Mouse (Mus musculus) hindbrain, embryonic 15.5 days (tissue): ENCODE measurements around the gene Spa17. TPM values are rescaled to one million over a fixed set of nuclear protein-coding genes. Genes with fewer than 3 reads are reported as not detected.
A peak's percentile ranks its signal among the peaks of the same experiment; 100 is the strongest.

ENCODE experiments used
- ATAC-seq: fragments of 200-750 bp; cut with Nextera tagmentation; 2 replicates; pipeline ENCODE4 v1.8.0; 2017; ENCODE audit warnings: low read depth, moderate number of reproducible peaks, moderate TSS enrichment; ENCODE audit not compliant: low FRiP score
- H3K27ac ChIP-seq: fragments of 300-500 bp; sonication (generic); replicated peaks from 2 replicates; pipeline ENCODE4 v1.5.1; 2015; ENCODE audit warnings: mild to moderate bottlenecking, inconsistent platforms
- H3K27me3 ChIP-seq: fragments of 300-500 bp; sonication (generic); 2 replicates; pipeline ENCODE4 v1.6.1; 2015; ENCODE audit warnings: control low read depth, inconsistent platforms
- H3K36me3 ChIP-seq: fragments of 300-500 bp; sonication (generic); 2 replicates; pipeline ENCODE4 v1.6.1; 2015; ENCODE audit warnings: control low read depth, inconsistent platforms
- H3K4me1 ChIP-seq: fragments of 300-500 bp; sonication (generic); replicated peaks from 2 replicates; pipeline ENCODE4 v1.6.1; 2015; ENCODE audit warnings: control low read depth, inconsistent platforms
- H3K4me2 ChIP-seq: fragments of 300-500 bp; sonication (generic); 2 replicates; pipeline ENCODE4 v1.6.1; 2015; ENCODE audit warnings: moderate library complexity, mild to moderate bottlenecking, inconsistent platforms
- H3K4me3 ChIP-seq: fragments of 300-500 bp; sonication (generic); 2 replicates; pipeline ENCODE4 v1.5.1; 2015; ENCODE audit warnings: mild to moderate bottlenecking, inconsistent platforms
- H3K9ac ChIP-seq: fragments of 300-500 bp; sonication (generic); 2 replicates; pipeline ENCODE4 v1.6.1; 2015; ENCODE audit warnings: inconsistent platforms
- H3K9me3 ChIP-seq: fragments of 300-500 bp; sonication (generic); 2 replicates; pipeline ENCODE4 v1.6.1; 2016; ENCODE audit warnings: control low read depth, inconsistent platforms
- WGBS: fragments of 180-500 bp; shearing (Covaris S2); methylation state at CpG from one replicate; pipeline ENCODE4 v1.1.7; 2015; 5-methylcytosine and 5-hydroxymethylcytosine counted together
- polyA plus RNA-seq: library from polyadenylated mRNA; unstranded; fragments of >200 nt; fragmentation: Nextera tagmentation; extraction: Ambion mirVana; gene quantifications from 2 replicates; pipeline ENCODE4 v1.2.1, GENCODE M21; 2015

Spa17 gene
- polyA plus RNA-seq, 1 experiment from 2014 or later = 11.2 TPM

DNA sequence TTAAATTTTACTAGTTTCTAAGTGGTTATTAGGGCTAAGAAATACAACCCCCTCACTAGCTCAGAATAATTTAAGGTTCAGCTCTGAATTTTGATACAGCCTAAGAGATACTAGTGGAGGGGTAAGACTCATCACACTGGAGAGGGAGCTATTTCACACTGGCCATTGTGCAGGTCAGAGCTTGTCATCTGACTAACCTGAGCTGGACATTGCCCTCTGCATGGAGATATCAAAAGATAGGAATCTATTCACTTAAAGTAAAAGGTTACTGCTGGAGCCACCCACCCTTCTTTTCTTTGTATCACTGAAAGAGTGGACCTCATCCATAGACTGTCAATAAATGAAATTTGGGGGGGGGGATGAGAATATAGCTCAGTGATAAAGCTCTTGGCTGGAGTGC, 794 bp upstream of the Spa17 start:
- no peaks in the 10 kb centered on the region for H3K9me3 ChIP-seq
- no peak overlapping the region for H3K9ac ChIP-seq
- H3K4me2 ChIP-seq = peak overlapping the region; percentile 61
- ATAC-seq = peak; percentile 19; the same call in 1 of the 2 replicates
- H3K27me3 ChIP-seq = no peaks in the 10 kb centered on the region
- no peak overlapping the region for H3K27ac ChIP-seq
- no peak overlapping the region for H3K4me3 ChIP-seq
- peaks cover 14% of the 10 kb centered on the region for H3K4me1 ChIP-seq
- no peaks in the 10 kb centered on the region for H3K36me3 ChIP-seq

DNA sequence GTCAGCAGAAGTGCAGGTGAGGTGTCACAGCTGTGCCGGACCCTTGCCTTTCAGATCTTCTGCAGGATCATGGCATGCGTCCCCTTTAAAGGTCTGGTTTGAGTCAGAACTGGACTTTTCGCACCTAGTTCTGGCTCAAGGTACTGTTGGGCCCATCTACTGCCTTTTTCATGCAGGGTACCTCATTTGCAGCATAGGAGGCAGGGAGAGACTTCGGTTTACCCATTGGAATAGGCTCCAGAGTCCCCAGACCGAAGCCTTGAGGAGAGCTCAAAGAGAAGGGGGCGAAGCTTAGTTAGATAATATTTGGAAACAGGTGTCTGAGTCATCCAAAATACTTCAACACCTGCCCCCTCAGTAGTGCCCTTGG, 374 bp upstream of the Spa17 start:
- peak overlapping the region; percentile 61 for H3K4me2 ChIP-seq
- H3K4me1 ChIP-seq = peaks cover 14% of the 10 kb centered on the region
- H3K27ac ChIP-seq = peak overlapping the region; percentile 82
- WGBS = 23% methylated on average over 6 of the region's 6 CpGs
- no peaks in the 10 kb centered on the region for H3K36me3 ChIP-seq
- peak overlapping the region; percentile 50 for H3K4me3 ChIP-seq
- H3K27me3 ChIP-seq = no peaks in the 10 kb centered on the region
- peak; percentile 75; the same call in 1 of the 2 replicates for ATAC-seq
- peak overlapping the region; percentile 67 for H3K9ac ChIP-seq
- H3K9me3 ChIP-seq = no peaks in the 10 kb centered on the region

DNA sequence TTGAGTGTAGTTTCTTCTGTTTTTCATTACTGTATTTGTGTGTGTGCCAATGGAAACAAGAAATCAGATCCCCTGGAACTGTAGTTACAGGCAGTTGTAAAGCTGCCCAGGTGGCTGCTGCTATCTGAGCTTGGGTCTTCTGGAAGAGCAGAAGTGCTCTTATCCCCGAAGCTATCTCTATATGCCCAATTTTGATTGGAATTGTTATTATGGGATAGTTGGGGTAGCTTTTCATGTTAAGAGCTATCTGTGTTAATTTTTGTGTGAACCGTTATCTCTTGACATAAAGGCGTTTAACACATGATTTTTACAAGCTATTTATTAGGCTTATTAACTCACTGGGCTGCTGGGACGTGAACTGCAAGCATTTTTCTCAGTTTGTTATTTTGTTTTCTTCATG, 4.0 kb downstream of the Spa17 start:
- H3K4me1 ChIP-seq = peaks cover 14% of the 10 kb centered on the region
- WGBS = 75% methylated on average over 4 of the region's 4 CpGs

DNA sequence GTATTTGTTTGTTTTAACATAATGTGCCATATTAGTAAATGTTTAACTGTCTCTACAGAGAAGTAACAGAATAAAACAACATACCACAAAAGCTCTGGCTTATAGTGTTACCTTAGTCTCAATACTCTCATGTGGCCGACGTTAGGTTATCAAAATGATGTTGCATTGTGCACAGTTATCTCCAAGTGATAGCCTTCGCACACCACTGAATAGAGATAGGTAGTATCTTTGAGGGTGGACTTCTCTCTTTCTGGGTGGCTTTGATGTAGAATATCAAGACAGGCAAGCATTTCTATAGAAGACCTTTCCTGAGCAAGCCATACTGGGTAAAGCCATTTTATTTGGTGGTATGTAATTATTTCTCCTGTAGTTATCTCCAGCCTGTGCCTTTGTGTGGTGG, 8.4 kb downstream of the Spa17 start:
- WGBS = 93% methylated on average over 3 of the region's 3 CpGs
- no peaks in the 10 kb centered on the region for H3K27me3 ChIP-seq
- H3K36me3 ChIP-seq = no peaks in the 10 kb centered on the region
- H3K9me3 ChIP-seq = no peaks in the 10 kb centered on the region
- H3K4me3 ChIP-seq = no peak overlapping the region
- no peak for ATAC-seq
- no peak overlapping the region for H3K27ac ChIP-seq
- no peak overlapping the region for H3K4me2 ChIP-seq
- no peak overlapping the region for H3K9ac ChIP-seq
- no peaks in the 10 kb centered on the region for H3K4me1 ChIP-seq

More for the DNA sequence above, 4.0 kb downstream of the Spa17 start:
- H3K27ac ChIP-seq = no peak overlapping the region
- no peak overlapping the region for H3K4me2 ChIP-seq
- no peaks in the 10 kb centered on the region for H3K36me3 ChIP-seq
- no peaks in the 10 kb centered on the region for H3K27me3 ChIP-seq
- ATAC-seq = no peak
- H3K4me3 ChIP-seq = no peak overlapping the region
- H3K9me3 ChIP-seq = no peaks in the 10 kb centered on the region
- H3K9ac ChIP-seq = no peak overlapping the region

DNA sequence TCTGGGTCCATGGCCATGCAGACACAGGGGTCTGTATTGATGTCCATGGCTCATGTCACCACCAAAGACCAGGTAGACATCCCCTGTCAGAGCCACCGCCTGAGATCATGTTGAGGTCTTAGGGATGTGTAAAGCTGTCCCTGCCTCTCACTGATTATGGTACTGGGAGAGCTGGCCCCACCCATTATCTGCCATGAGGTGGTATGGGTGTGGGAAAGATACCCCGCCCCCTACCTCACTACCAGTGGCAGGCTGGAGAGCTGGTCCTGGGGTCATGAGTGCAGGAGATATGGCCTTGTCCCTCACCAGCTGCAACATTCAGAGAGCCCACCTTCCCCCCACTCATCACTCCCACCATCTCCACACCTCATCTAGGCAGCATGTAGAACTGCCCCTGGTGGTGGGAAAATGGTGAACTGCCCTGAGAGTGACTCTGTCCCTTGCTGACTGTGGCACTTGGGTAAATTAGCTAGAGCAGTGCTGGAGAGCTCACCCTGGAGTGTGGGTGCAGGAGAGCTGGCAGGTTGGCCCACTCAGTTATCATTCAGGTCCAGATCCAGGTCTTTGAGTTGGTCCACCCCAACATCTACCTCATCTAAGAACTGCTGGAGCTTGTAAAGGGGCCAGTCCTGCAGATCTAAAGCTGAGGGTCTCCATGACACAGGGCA, 12.8 kb downstream of the Spa17 start:
- no peak overlapping the region for H3K4me3 ChIP-seq
- 100% methylated on average over 2 of the region's 2 CpGs for WGBS
- H3K4me1 ChIP-seq = no peaks in the 10 kb centered on the region
- H3K9ac ChIP-seq = no peak overlapping the region
- H3K36me3 ChIP-seq = no peaks in the 10 kb centered on the region
- no peak overlapping the region for H3K4me2 ChIP-seq
- no peak overlapping the region for H3K27ac ChIP-seq
- no peak for ATAC-seq
- no peaks in the 10 kb centered on the region for H3K27me3 ChIP-seq
- H3K9me3 ChIP-seq = no peaks in the 10 kb centered on the region

DNA sequence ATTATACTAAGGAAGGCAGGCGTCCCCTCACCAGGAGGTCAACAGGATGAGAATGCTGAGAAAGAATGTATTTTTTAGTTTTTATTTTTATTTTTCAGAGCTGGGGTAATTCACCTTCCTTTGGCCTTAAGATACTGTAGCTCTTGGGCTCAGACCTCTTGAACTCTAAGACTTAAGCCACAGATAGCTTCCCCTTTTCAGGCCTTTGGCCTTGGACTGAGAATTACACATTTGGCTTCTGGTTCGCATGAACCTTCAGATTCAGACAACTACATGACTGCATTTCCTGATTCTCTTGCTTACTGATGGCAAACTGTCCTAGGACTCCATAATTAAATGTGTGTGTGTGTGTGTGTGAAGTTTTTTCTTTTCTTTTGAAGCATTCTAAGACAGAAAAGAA, 14.9 kb downstream of the Spa17 start:
- 91% methylated on average over 2 of the region's 2 CpGs for WGBS
- H3K27me3 ChIP-seq = no peaks in the 10 kb centered on the region
- no peak overlapping the region for H3K27ac ChIP-seq
- no peak for ATAC-seq
- H3K4me3 ChIP-seq = no peak overlapping the region
- no peaks in the 10 kb centered on the region for H3K9me3 ChIP-seq
- no peak overlapping the region for H3K9ac ChIP-seq
- H3K36me3 ChIP-seq = no peaks in the 10 kb centered on the region
- no peak overlapping the region for H3K4me2 ChIP-seq
- H3K4me1 ChIP-seq = no peaks in the 10 kb centered on the region

DNA sequence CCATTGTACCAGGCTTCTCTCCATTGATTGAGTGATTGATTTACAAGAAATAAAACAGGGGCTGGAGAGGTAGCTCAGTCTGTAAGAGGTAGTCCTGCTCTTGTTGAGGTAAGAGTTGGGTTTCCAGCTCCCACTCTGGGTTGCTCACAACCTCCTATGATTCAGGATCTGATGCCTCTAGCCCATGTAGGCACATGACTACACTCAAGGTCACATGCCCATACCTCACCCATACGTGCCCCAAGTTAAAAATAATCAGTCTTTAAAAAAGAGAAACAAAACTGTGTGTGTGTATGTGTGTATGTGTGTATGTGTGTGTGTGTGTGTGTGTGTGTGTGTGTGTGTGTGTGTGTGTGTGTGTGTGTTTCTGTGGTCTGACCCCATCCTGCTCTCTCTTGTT, 18.0 kb downstream of the Spa17 start:
- Histone ChIP-seq H3K36me3 (no peaks in the 10 kb centered on the region), H3K4me1 (no peaks in the 10 kb centered on the region), H3K4me2 (no peak overlapping the region), H3K9ac (no peak overlapping the region), H3K9me3 (no peaks in the 10 kb centered on the region), H3K27ac (no peak overlapping the region), H3K27me3 (no peaks in the 10 kb centered on the region), H3K4me3 (no peak overlapping the region)
- no peak for ATAC-seq
- WGBS = 79% methylated on average over 1 of the region's 1 CpGs

DNA sequence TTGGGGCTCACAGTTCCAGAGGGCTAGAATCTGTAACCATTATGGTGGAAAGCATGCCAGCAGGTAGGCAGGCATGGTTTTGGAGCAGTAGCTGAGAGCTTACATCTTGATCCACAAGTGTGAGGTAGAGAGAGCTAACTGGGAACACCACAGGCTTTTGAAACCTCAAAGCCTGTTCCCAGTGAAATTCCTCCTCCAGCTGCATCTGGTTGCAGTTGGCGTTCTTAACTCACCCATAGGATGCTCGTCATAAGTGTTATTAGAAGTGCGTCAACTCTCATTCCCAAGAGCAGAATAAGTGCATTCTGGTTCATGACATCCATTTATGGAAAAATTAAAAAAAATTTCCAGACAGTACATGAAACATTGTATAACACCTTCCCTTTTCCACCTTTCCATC, 19.8 kb downstream of the Spa17 start:
- Histone ChIP-seq H3K4me1 (no peaks in the 10 kb centered on the region), H3K36me3 (no peaks in the 10 kb centered on the region), H3K4me3 (no peak overlapping the region), H3K9me3 (no peaks in the 10 kb centered on the region), H3K9ac (no peak overlapping the region), H3K4me2 (no peak overlapping the region), H3K27me3 (no peaks in the 10 kb centered on the region), H3K27ac (no peak overlapping the region)
- no peak for ATAC-seq
- 87% methylated on average over 3 of the region's 3 CpGs for WGBS

DNA sequence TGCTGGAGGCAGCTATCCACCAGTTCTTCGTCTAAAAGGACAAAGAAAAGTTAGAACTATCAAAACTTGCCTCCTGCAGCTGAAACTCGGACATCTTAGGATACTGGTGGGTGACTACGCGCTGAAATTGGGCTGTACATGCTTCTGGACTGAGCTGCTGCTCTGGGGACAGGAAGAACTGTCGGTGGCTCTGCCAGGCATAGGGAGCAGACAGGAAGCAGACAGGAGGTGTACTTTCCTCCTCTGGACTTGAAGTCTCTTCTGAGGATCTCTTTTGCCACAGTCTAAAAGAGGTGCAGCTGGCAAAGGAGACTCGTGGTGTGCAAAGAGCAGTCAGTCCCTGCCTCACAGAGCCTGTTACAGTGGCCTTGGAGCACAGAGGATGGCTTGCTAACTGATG, 20.9 kb downstream of the Spa17 start:
- no peaks in the 10 kb centered on the region for H3K9me3 ChIP-seq
- H3K36me3 ChIP-seq = no peaks in the 10 kb centered on the region
- no peak overlapping the region for H3K9ac ChIP-seq
- H3K4me3 ChIP-seq = no peak overlapping the region
- ATAC-seq = no peak
- no peak overlapping the region for H3K27ac ChIP-seq
- no peaks in the 10 kb centered on the region for H3K27me3 ChIP-seq
- no peaks in the 10 kb centered on the region for H3K4me1 ChIP-seq
- no peak overlapping the region for H3K4me2 ChIP-seq
- WGBS = 64% methylated on average over 6 of the region's 6 CpGs

DNA sequence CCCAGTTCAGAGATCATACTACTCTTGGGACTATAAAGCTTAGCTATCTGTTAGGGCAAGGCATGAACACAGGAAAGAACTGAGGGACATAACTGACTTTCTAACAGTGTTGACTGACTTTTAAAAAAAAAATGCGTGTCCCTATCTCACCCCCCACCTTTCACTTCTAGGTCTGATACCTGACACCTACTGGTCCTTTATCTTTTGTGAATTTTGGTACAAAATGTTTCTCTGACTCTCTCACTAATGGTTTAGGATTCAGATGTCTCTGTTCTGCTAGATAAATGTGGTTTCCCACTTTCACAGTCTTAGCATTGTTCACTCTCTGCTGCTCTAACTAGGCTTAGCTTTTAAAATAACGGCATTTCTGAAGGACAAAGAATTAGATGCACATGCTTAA, 21.5 kb downstream of the Spa17 start:
- no peak for ATAC-seq
- Histone ChIP-seq H3K27me3 (no peaks in the 10 kb centered on the region), H3K4me2 (no peak overlapping the region), H3K36me3 (no peaks in the 10 kb centered on the region), H3K4me1 (no peaks in the 10 kb centered on the region), H3K27ac (no peak overlapping the region), H3K4me3 (no peak overlapping the region), H3K9me3 (no peaks in the 10 kb centered on the region), H3K9ac (no peak overlapping the region)
- 81% methylated on average over 2 of the region's 2 CpGs for WGBS

DNA sequence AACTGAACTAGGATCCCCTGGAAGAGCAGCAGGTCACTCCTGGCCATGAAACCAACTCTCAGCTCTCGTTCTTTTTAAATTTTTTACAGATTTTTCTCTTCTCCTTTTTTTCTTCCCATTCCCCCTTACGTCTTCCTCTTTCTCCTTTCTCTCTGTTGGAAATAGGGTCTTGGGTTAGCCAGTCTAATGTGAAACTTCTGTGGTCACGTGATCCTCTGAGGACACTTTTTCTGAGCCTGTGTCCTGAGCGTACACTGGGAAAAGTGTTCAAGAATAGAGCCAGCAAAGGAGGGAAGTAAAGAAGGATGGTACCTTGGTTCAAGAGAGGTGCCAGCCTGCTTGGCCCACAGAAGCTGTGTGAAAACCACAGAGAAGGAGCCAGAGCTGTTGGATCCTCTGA, 23.1 kb downstream of the Spa17 start:
- no peaks in the 10 kb centered on the region for H3K9me3 ChIP-seq
- no peaks in the 10 kb centered on the region for H3K4me1 ChIP-seq
- H3K27me3 ChIP-seq = no peaks in the 10 kb centered on the region
- H3K27ac ChIP-seq = no peak overlapping the region
- H3K4me3 ChIP-seq = no peak overlapping the region
- no peak overlapping the region for H3K4me2 ChIP-seq
- H3K9ac ChIP-seq = no peak overlapping the region
- WGBS = 90% methylated on average over 4 of the region's 4 CpGs
- ATAC-seq = no peak
- H3K36me3 ChIP-seq = no peaks in the 10 kb centered on the region

DNA sequence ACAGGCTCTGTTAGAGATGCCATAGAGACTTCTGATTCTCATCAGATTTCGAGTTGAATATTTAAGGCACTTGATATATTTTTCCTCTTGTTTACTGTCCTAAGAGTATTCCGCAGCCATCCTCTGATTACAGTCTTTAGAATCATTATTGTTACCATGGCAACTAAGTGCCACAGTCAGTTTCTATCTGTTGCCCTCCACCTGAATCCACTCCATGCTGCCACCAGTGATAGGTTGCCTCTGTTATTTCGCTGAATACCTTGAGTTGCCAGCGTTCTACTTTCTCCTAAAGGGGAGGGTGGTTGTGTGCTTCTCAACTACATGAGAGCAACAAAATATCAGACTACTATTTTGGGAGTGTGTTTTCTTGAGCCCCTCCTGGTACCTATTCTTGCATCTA, 26.8 kb downstream of the Spa17 start:
- ATAC-seq = peak; percentile 75; the same call in 1 of the 2 replicates
- WGBS = 66% methylated on average over 4 of the region's 4 CpGs

DNA sequence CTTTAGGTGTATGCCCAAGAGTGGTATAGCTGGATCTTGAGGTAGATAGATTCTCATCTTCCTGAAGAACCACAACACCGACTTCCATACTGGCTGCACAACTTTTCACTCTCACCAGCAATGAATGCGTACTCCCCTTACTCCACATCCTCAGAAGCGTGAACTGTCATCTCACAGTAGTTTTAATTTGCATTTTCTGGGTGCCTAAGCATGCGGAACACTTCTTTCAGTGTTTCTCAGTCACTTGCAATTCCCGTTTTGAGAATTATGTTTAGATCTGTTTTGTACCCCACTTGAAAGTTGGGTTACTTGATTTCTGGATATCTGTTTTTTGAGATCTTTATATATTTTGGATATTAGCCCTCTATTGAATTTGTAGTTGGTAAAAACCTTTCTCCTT, 29.9 kb downstream of the Spa17 start:
- Histone ChIP-seq H3K27me3 (no peaks in the 10 kb centered on the region), H3K9me3 (no peaks in the 10 kb centered on the region), H3K9ac (no peak overlapping the region), H3K27ac (no peak overlapping the region), H3K36me3 (no peaks in the 10 kb centered on the region), H3K4me2 (no peak overlapping the region), H3K4me3 (no peak overlapping the region), H3K4me1 (no peaks in the 10 kb centered on the region)
- no peak for ATAC-seq
- 85% methylated on average over 5 of the region's 5 CpGs for WGBS

More for the DNA sequence above, 26.8 kb downstream of the Spa17 start:
- H3K4me1 ChIP-seq = no peaks in the 10 kb centered on the region
- H3K27me3 ChIP-seq = no peaks in the 10 kb centered on the region
- no peaks in the 10 kb centered on the region for H3K9me3 ChIP-seq
- no peak overlapping the region for H3K9ac ChIP-seq
- no peak overlapping the region for H3K27ac ChIP-seq
- no peak overlapping the region for H3K4me2 ChIP-seq
- no peaks in the 10 kb centered on the region for H3K36me3 ChIP-seq
- no peak overlapping the region for H3K4me3 ChIP-seq
